27 mouse cellular contexts compared by ENCODE assay signal in genomic region chr6:71016388-71016787, GRCm38 (mm10).
DNase-seq lines count a peak whose midpoint lies in the region; ATAC-seq and TF ChIP-seq lines count a peak whose summit lies in the region.
"Had no signal": no experiment of that assay in that cellular context is flagged by ENCODE, and none has a peak within 500 bp of the region (broad histone marks: within the 10 kb centered on the region; RNA-seq: fewer than 3 reads in every experiment).

No protein-coding gene starts in this region.

- peak; percentile 29; the same call in 1 of the 2 replicates for TF ChIP-seq CTCF in kidney, postnatal 0 days (IDR thresholded peaks at IDR 0.05; ENCODE audit: low read depth)
- TF ChIP-seq CTCF in midbrain, postnatal 0 days (IDR thresholded peaks at IDR 0.05) = peak; percentile 29; the same call in 1 of the 2 replicates
- TF ChIP-seq CTCF in G1E (IDR thresholded peaks at IDR 0.05; ENCODE audit: low read depth, low read length) = 0 out of 2 replicates have a peak, but pooled peaks have one; percentile 29

- no peak overlapping the region for H3K4me3 ChIP-seq in kidney, postnatal 0 days (replicated peaks; ENCODE audit: low read depth, low read length)
- H3K4me3 ChIP-seq in kidney, embryonic 16.5 days (ENCODE audit: low read length) = no peak overlapping the region
- no peak overlapping the region for H3K4me3 ChIP-seq in midbrain, postnatal 0 days (ENCODE audit: low read depth, low read length)
- no peak overlapping the region for H3K4me3 ChIP-seq in midbrain, embryonic 10.5 days
- H3K4me3 ChIP-seq in G1E (ENCODE audit: low read depth, low read length) = no peak overlapping the region
- H3K4me3 ChIP-seq: forebrain, embryonic 13.5 days; heart, embryonic 12.5 days; hindbrain, embryonic 10.5 days; limb, embryonic 15.5 days; neural tube, embryonic 15.5 days; stomach, embryonic 15.5 days had no signal

- ATAC-seq in kidney, postnatal 0 days (replicated peaks; ENCODE audit: low FRiP score, low read depth) = no peak
- ATAC-seq in kidney, embryonic 16.5 days (ENCODE audit: low FRiP score, low TSS enrichment) = no peak
- no peak for ATAC-seq in midbrain, postnatal 0 days (ENCODE audit: low FRiP score)
- ATAC-seq in G1E (ENCODE audit: extremely low read depth, insufficient number of reproducible peaks, low FRiP score, poor library complexity, severe bottlenecking) = no peak
- ATAC-seq: forebrain, embryonic 13.5 days; midbrain, embryonic 16.5 days had no signal

- H3K27ac ChIP-seq in kidney, postnatal 0 days = no peak overlapping the region
- H3K27ac ChIP-seq in kidney, embryonic 16.5 days (ENCODE audit: low read length) = no peak overlapping the region
- H3K27ac ChIP-seq in midbrain, postnatal 0 days (ENCODE audit: low read depth, low read length) = no peak overlapping the region
- H3K27ac ChIP-seq in midbrain, embryonic 10.5 days (replicated peaks) = no peak overlapping the region
- H3K27ac ChIP-seq: forebrain, embryonic 13.5 days; hindbrain, embryonic 10.5 days; limb, embryonic 15.5 days; neural tube, embryonic 15.5 days; stomach, embryonic 15.5 days had no signal

- no peak for DNase-seq in kidney, postnatal 0 days (ENCODE audit: low spot score)
- no peak for DNase-seq in midbrain, postnatal 0 days (ENCODE audit: low spot score)
- no peak for DNase-seq in midbrain, embryonic 10.5 days (ENCODE audit: low spot score)
- DNase-seq in G1E (ENCODE audit: low spot score) = no peak
- peak; percentile 7 for DNase-seq in induced T-regulatory cell, adult 2 months (ENCODE audit: low read depth)
- no peak for DNase-seq in urinary bladder, postnatal 25 days (ENCODE audit: low spot score)
- no peak for DNase-seq in kidney, adult 8-10 months
- DNase-seq: adrenal gland, postnatal 14 days; B cell, adult 2 months; cerebellum, adult 8-10 months; cerebellum, postnatal 36 days; gastrocnemius, postnatal 10 days; heart, postnatal 10 days; kidney, adult 2 months; kidney, postnatal 36 days; layer of hippocampus, adult 9-11 months; lung, adult 18-20 months; lung, postnatal 36 days; thymus, adult 2 months had no signal

- H3K9me3 ChIP-seq in kidney, postnatal 0 days (replicated peaks; ENCODE audit: low read length) = no peaks in the 10 kb centered on the region
- H3K9me3 ChIP-seq in kidney, embryonic 16.5 days (ENCODE audit: low read length) = no peaks in the 10 kb centered on the region
- no peaks in the 10 kb centered on the region for H3K9me3 ChIP-seq in midbrain, postnatal 0 days (ENCODE audit: low read length)
- H3K9me3 ChIP-seq in midbrain, embryonic 10.5 days (replicated peaks) = no peaks in the 10 kb centered on the region
- H3K9me3 ChIP-seq in G1E (replicated peaks) = no peaks in the 10 kb centered on the region
- H3K9me3 ChIP-seq: forebrain, embryonic 13.5 days; heart, embryonic 12.5 days; hindbrain, embryonic 10.5 days; limb, embryonic 15.5 days; neural tube, embryonic 15.5 days; stomach, embryonic 15.5 days had no signal

- no peaks in the 10 kb centered on the region for H3K27me3 ChIP-seq in kidney, postnatal 0 days (ENCODE audit: insufficient read depth, low read length)
- no peaks in the 10 kb centered on the region for H3K27me3 ChIP-seq in kidney, embryonic 16.5 days (ENCODE audit: insufficient read depth, low read length)
- H3K27me3 ChIP-seq in midbrain, postnatal 0 days (ENCODE audit: insufficient read depth, low read length) = no peaks in the 10 kb centered on the region
- H3K27me3 ChIP-seq in midbrain, embryonic 10.5 days (ENCODE audit: low read depth, poor library complexity, severe bottlenecking) = peaks cover 76% of the 10 kb centered on the region
- H3K27me3 ChIP-seq in G1E (ENCODE audit: insufficient read depth, low read length) = peaks cover 9% of the 10 kb centered on the region; the same call in 1 of the 2 replicates
- H3K27me3 ChIP-seq: limb, embryonic 15.5 days; stomach, embryonic 15.5 days had no signal

- WGBS in kidney, postnatal 0 days = 9% methylated on average over 1 of the region's 1 CpGs
- WGBS in kidney, embryonic 16.5 days = 12% methylated on average over 1 of the region's 1 CpGs
- WGBS in midbrain, postnatal 0 days = 9% methylated on average over 1 of the region's 1 CpGs
- WGBS in midbrain, embryonic 10.5 days = 6% methylated on average over 1 of the region's 1 CpGs

- no peaks in the 10 kb centered on the region; the same call in 1 of the 2 replicates for H3K4me1 ChIP-seq in kidney, postnatal 0 days (replicated peaks; ENCODE audit: insufficient read depth, low read length)
- peaks cover 6% of the 10 kb centered on the region; the same call in 1 of the 2 replicates for H3K4me1 ChIP-seq in kidney, embryonic 16.5 days (ENCODE audit: insufficient read depth, low read length)
- H3K4me1 ChIP-seq in midbrain, postnatal 0 days (ENCODE audit: insufficient read depth, low read length) = no peaks in the 10 kb centered on the region
- H3K4me1 ChIP-seq in midbrain, embryonic 10.5 days = peaks cover 17% of the 10 kb centered on the region
- H3K4me1 ChIP-seq in G1E (ENCODE audit: insufficient read depth, low read depth, low read length) = no peaks in the 10 kb centered on the region
- H3K4me1 ChIP-seq: heart, embryonic 12.5 days had no signal

- no peak overlapping the region for H3K9ac ChIP-seq in kidney, postnatal 0 days (ENCODE audit: low read depth, low read length)
- no peak overlapping the region for H3K9ac ChIP-seq in kidney, embryonic 16.5 days (replicated peaks; ENCODE audit: low read length)
- no peak overlapping the region for H3K9ac ChIP-seq in midbrain, postnatal 0 days (replicated peaks; ENCODE audit: low read length, poor library complexity, severe bottlenecking)
- H3K9ac ChIP-seq: forebrain, embryonic 13.5 days; heart, embryonic 12.5 days; limb, embryonic 15.5 days; neural tube, embryonic 15.5 days; stomach, embryonic 15.5 days had no signal

- H3K36me3 ChIP-seq in kidney, postnatal 0 days (ENCODE audit: insufficient read depth, low read length) = no peaks in the 10 kb centered on the region
- H3K36me3 ChIP-seq in kidney, embryonic 16.5 days (ENCODE audit: insufficient read depth, low read length) = no peaks in the 10 kb centered on the region
- no peaks in the 10 kb centered on the region for H3K36me3 ChIP-seq in midbrain, postnatal 0 days (ENCODE audit: insufficient read depth, low read length)
- H3K36me3 ChIP-seq in midbrain, embryonic 10.5 days = no peaks in the 10 kb centered on the region
- no peaks in the 10 kb centered on the region for H3K36me3 ChIP-seq in G1E (replicated peaks)
- H3K36me3 ChIP-seq: heart, embryonic 12.5 days; hindbrain, embryonic 10.5 days; limb, embryonic 15.5 days; neural tube, embryonic 15.5 days; stomach, embryonic 15.5 days had no signal

- H3K4me2 ChIP-seq in kidney, postnatal 0 days (ENCODE audit: low read length) = no peak overlapping the region
- H3K4me2 ChIP-seq in kidney, embryonic 16.5 days (replicated peaks; ENCODE audit: low read depth, low read length) = no peak overlapping the region
- H3K4me2 ChIP-seq in midbrain, postnatal 0 days (ENCODE audit: low read depth, low read length, poor library complexity, severe bottlenecking) = no peak overlapping the region
- H3K4me2 ChIP-seq: forebrain, embryonic 13.5 days; heart, embryonic 12.5 days; limb, embryonic 15.5 days; neural tube, embryonic 15.5 days; stomach, embryonic 15.5 days had no signal
